Comparison of ENCODE assay signal across 8 mouse cellular contexts in the genomic region with DNA sequence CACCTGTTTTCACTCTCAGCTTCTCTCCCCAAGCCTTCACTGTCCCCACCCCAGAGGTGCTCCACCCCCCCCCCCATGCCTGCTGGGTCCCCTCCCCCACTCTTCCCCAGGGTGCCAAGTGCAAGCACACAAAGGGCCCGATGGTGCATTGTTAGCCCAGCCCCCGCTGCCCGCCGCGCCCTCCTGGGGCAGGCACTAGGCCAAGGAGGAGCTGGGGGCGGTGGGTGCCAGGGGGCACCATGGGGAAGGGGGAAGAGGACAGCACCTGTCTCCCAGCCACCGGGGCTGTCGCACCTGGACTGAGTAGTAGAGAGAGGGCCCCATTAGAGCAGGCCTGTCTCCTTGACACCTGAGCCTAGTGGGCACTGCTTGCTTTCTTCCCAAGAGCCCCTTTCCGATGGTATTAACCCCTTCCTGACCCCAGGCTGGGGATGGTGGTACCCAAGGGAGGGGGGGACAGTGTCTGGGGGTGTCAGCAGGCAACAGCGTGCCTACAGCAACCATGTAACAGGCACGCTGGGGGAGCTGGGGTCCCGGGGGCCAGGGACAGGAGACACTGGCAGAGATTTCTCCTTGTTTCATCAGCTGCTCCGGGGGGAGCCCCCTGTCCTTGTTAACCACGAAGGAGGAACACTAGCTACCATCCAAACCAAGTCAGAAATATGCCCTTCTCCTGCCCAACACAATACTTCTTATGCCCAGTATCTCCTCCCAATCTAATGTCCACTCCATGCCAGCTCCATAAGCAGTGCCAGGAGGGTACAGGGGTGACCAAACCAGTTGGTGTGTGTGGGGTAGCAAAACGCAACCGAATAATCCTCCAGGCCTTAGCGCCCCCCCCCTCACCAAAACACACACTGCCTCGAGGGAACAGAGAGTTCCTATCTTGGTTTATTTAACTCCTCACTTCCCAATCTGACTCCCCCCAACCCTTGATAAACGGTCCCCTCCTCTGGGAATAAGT. TPM values are rescaled to one million over a fixed set of nuclear protein-coding genes. Genes with fewer than 3 reads are reported as not detected.
DNase-seq lines count a peak whose midpoint lies in the region; ATAC-seq and TF ChIP-seq lines count a peak whose summit lies in the region.

No protein-coding gene starts in this region.

- TF ChIP-seq POLR2A in olfactory bulb, adult 2 months (IDR thresholded peaks at IDR 0.05; ENCODE audit: insufficient read depth, low read depth, low read length), result no peak

- H3K9me3 ChIP-seq in neural tube, embryonic 11.5 days (ENCODE audit: control insufficient read depth, low read length), result no peaks in the 10 kb centered on the region
- no peaks in the 10 kb centered on the region for H3K9me3 ChIP-seq in heart, embryonic 13.5 days
- H3K9me3 ChIP-seq in limb, embryonic 12.5 days, result no peaks in the 10 kb centered on the region

- ATAC-seq in neural tube, embryonic 11.5 days (ENCODE audit: insufficient read depth, low FRiP score, low TSS enrichment), result no peak
- no peak for ATAC-seq in heart, embryonic 13.5 days (ENCODE audit: extremely low read depth, insufficient number of reproducible peaks, low FRiP score, low TSS enrichment)
- ATAC-seq in limb, embryonic 12.5 days (ENCODE audit: insufficient number of reproducible peaks, insufficient read depth, low FRiP score, low TSS enrichment, low read depth), result no peak
- ATAC-seq in inflammation-experienced regulatory T-cells, adult 6 months, result no peak

- H3K4me1 ChIP-seq in neural tube, embryonic 11.5 days (ENCODE audit: control insufficient read depth, insufficient read depth, low read length), result peaks cover 31% of the 10 kb centered on the region
- H3K4me1 ChIP-seq in heart, embryonic 13.5 days, result peaks cover 56% of the 10 kb centered on the region
- H3K4me1 ChIP-seq in limb, embryonic 12.5 days (replicated peaks), result peaks cover 64% of the 10 kb centered on the region
- H3K4me1 ChIP-seq in olfactory bulb, adult 2 months (ENCODE audit: control insufficient read depth, insufficient read depth, low read length), result peaks cover 52% of the 10 kb centered on the region

- H3K36me3 ChIP-seq in neural tube, embryonic 11.5 days (ENCODE audit: control insufficient read depth, insufficient read depth, low read length), result no peaks in the 10 kb centered on the region
- no peaks in the 10 kb centered on the region for H3K36me3 ChIP-seq in heart, embryonic 13.5 days
- H3K36me3 ChIP-seq in limb, embryonic 12.5 days, result no peaks in the 10 kb centered on the region

- WGBS in neural tube, embryonic 11.5 days, result 13% methylated on average over 19 of the region's 19 CpGs
- WGBS in heart, embryonic 13.5 days, result 14% methylated on average over 19 of the region's 19 CpGs
- 13% methylated on average over 19 of the region's 19 CpGs for WGBS in limb, embryonic 12.5 days
- 15% methylated on average over 19 of the region's 19 CpGs for WGBS in olfactory bulb, adult 2 months

- H3K4me2 ChIP-seq in neural tube, embryonic 11.5 days (ENCODE audit: low read depth), result peak overlapping the region; percentile 99
- peak overlapping the region; percentile 97 for H3K4me2 ChIP-seq in heart, embryonic 13.5 days
- H3K4me2 ChIP-seq in limb, embryonic 12.5 days, result peak overlapping the region; percentile 100

- TF ChIP-seq CTCF in olfactory bulb, adult 2 months (IDR thresholded peaks at IDR 0.05; ENCODE audit: insufficient read depth, low read depth, low read length), result no peak

- no peak for DNase-seq in neural tube, embryonic 11.5 days (ENCODE audit: low spot score)
- DNase-seq in neural tube, embryonic 10.5 days (ENCODE audit: extremely low spot score, low spot score), result no peak
- peak; percentile 32 to 53 for DNase-seq in cerebellum, adult 18-20 months
- no peak for DNase-seq in ovary, postnatal 10 days (ENCODE audit: low spot score)

- peak overlapping the region; percentile 48 for H3K4me3 ChIP-seq in neural tube, embryonic 11.5 days (ENCODE audit: low read depth, low read length)
- H3K4me3 ChIP-seq in heart, embryonic 13.5 days, result peak overlapping the region; percentile 76
- H3K4me3 ChIP-seq in limb, embryonic 12.5 days (replicated peaks), result peak overlapping the region; percentile 53
- H3K4me3 ChIP-seq in olfactory bulb, adult 2 months (ENCODE audit: insufficient read depth, low read depth, low read length), result peak overlapping the region; percentile 50

- peaks cover 13% of the 10 kb centered on the region for H3K27me3 ChIP-seq in neural tube, embryonic 11.5 days (ENCODE audit: control insufficient read depth, insufficient read depth, low read length)
- no peaks in the 10 kb centered on the region for H3K27me3 ChIP-seq in heart, embryonic 13.5 days (replicated peaks)
- peaks cover 26% of the 10 kb centered on the region for H3K27me3 ChIP-seq in limb, embryonic 12.5 days

- H3K27ac ChIP-seq in neural tube, embryonic 11.5 days (ENCODE audit: low read depth, low read length), result no peak overlapping the region
- peak overlapping the region; percentile 77 for H3K27ac ChIP-seq in heart, embryonic 13.5 days (replicated peaks)
- no peak overlapping the region for H3K27ac ChIP-seq in limb, embryonic 12.5 days
- H3K27ac ChIP-seq in olfactory bulb, adult 2 months (ENCODE audit: insufficient read depth, low read depth, low read length), result no peak overlapping the region; the same call in 1 of the 2 replicates

- H3K9ac ChIP-seq in neural tube, embryonic 11.5 days (ENCODE audit: low read length), result peak overlapping the region; percentile 56
- peak overlapping the region; percentile 92 for H3K9ac ChIP-seq in heart, embryonic 13.5 days
- peak overlapping the region; percentile 54; the same call in 1 of the 2 replicates for H3K9ac ChIP-seq in limb, embryonic 12.5 days (replicated peaks)

RNA-seq across cellular contexts. Expression of gene Zbtb7b, which starts 3.6 kb away (rescaled TPM):
- 0.25 and 0.54 TPM in 2 replicates for polyA plus RNA-seq in neural tube, embryonic 11.5 days (2014; fragmentation: Nextera tagmentation; extraction: Ambion mirVana)
- 1.9 and 2.1 TPM in 2 replicates for polyA plus RNA-seq in heart, embryonic 13.5 days (2015; fragmentation: Nextera tagmentation; extraction: Ambion mirVana)
- 0.79 and 1.2 TPM in 2 replicates for polyA plus RNA-seq in limb, embryonic 12.5 days (2016; fragmentation: Nextera tagmentation; extraction: Ambion mirVana)
- polyA plus RNA-seq in olfactory bulb, adult 2 months (2012; ENCODE audit: insufficient read depth, insufficient read length, low replicate concordance, missing spikeins), result not detected in 2 replicates
- polyA plus RNA-seq in inflammation-experienced regulatory T-cells, adult 6 months (2017; shearing (Covaris generic)), result 10 to 100 TPM; 11.1 to 16.2 (median 11.4) TPM

RNA-seq across cellular contexts. Expression of gene Lenep, which starts 11.6 kb away (rescaled TPM):
- polyA plus RNA-seq in neural tube, embryonic 11.5 days (2014; fragmentation: Nextera tagmentation; extraction: Ambion mirVana), result 0.13 and 0.73 TPM in 2 replicates
- polyA plus RNA-seq in heart, embryonic 13.5 days (2015; fragmentation: Nextera tagmentation; extraction: Ambion mirVana), result 0.75 TPM in 1 of 2 replicates, not detected in the other
- 1.0 TPM in 1 of 2 replicates, not detected in the other for polyA plus RNA-seq in limb, embryonic 12.5 days (2016; fragmentation: Nextera tagmentation; extraction: Ambion mirVana)
- not detected in 2 replicates for polyA plus RNA-seq in olfactory bulb, adult 2 months (2012; ENCODE audit: insufficient read depth, insufficient read length, low replicate concordance, missing spikeins)
- polyA plus RNA-seq in inflammation-experienced regulatory T-cells, adult 6 months (2017; shearing (Covaris generic)), result under 1 TPM in 1 of 3 experiments, not detected in 2; 0.38 TPM

RNA-seq across cellular contexts. Expression of gene Flad1, which starts 20.7 kb away (rescaled TPM):
- polyA plus RNA-seq in neural tube, embryonic 11.5 days (2014; fragmentation: Nextera tagmentation; extraction: Ambion mirVana), result 29.4 and 30.9 TPM in 2 replicates
- polyA plus RNA-seq in heart, embryonic 13.5 days (2015; fragmentation: Nextera tagmentation; extraction: Ambion mirVana), result 30.3 and 32.0 TPM in 2 replicates
- 25.0 and 26.4 TPM in 2 replicates for polyA plus RNA-seq in limb, embryonic 12.5 days (2016; fragmentation: Nextera tagmentation; extraction: Ambion mirVana)
- polyA plus RNA-seq in olfactory bulb, adult 2 months (2012; ENCODE audit: insufficient read depth, insufficient read length, low replicate concordance, missing spikeins), result not detected in 2 replicates
- 10 to 100 TPM; 43.1 to 63.7 (median 57.5) TPM for polyA plus RNA-seq in inflammation-experienced regulatory T-cells, adult 6 months (2017; shearing (Covaris generic))

RNA-seq across cellular contexts. Expression of gene Dcst1, which starts 25.9 kb away (rescaled TPM):
- 0.31 and 0.41 TPM in 2 replicates for polyA plus RNA-seq in neural tube, embryonic 11.5 days (2014; fragmentation: Nextera tagmentation; extraction: Ambion mirVana)
- 0.09 and 0.10 TPM in 2 replicates for polyA plus RNA-seq in heart, embryonic 13.5 days (2015; fragmentation: Nextera tagmentation; extraction: Ambion mirVana)
- polyA plus RNA-seq in limb, embryonic 12.5 days (2016; fragmentation: Nextera tagmentation; extraction: Ambion mirVana), result 0.26 and 0.40 TPM in 2 replicates
- not detected in 2 replicates for polyA plus RNA-seq in olfactory bulb, adult 2 months (2012; ENCODE audit: insufficient read depth, insufficient read length, low replicate concordance, missing spikeins)
- under 1 TPM; 0.40 to 0.88 (median 0.71) TPM for polyA plus RNA-seq in inflammation-experienced regulatory T-cells, adult 6 months (2017; shearing (Covaris generic))

RNA-seq across cellular contexts. Expression of gene Cks1b, which starts 27.2 kb away (rescaled TPM):
- 432 and 463 TPM in 2 replicates for polyA plus RNA-seq in neural tube, embryonic 11.5 days (2014; fragmentation: Nextera tagmentation; extraction: Ambion mirVana)
- 339 and 400 TPM in 2 replicates for polyA plus RNA-seq in heart, embryonic 13.5 days (2015; fragmentation: Nextera tagmentation; extraction: Ambion mirVana)
- polyA plus RNA-seq in limb, embryonic 12.5 days (2016; fragmentation: Nextera tagmentation; extraction: Ambion mirVana), result 585 and 619 TPM in 2 replicates
- polyA plus RNA-seq in olfactory bulb, adult 2 months (2012; ENCODE audit: insufficient read depth, insufficient read length, low replicate concordance, missing spikeins), result not detected in 2 replicates
- 100 to 1,000 TPM in 1 of 3 experiments, 10 to 100 TPM in 2; 23.3 to 176 (median 34.8) TPM for polyA plus RNA-seq in inflammation-experienced regulatory T-cells, adult 6 months (2017; shearing (Covaris generic))

Comparison
In these comparisons a context has a peak if more than half of its experiments do, and no peak if none do; other contexts are left out.
1. DNase-seq: peak in cerebellum, adult 18-20 months (2 of 2); none in neural tube, embryonic 11.5 days (single experiment), neural tube, embryonic 10.5 days (single experiment) and ovary, postnatal 10 days (single experiment).
2. RNA of gene Flad1, which starts 20.7 kb away (polyA plus RNA-seq): 43.1 to 63.7 TPM in inflammation-experienced regulatory T-cells, adult 6 months, 30.3 to 32.0 TPM in heart, embryonic 13.5 days, 29.4 to 30.9 TPM in neural tube, embryonic 11.5 days and 25.0 to 26.4 TPM in limb, embryonic 12.5 days; not detected in olfactory bulb, adult 2 months; every median in the first group is over 10 times any median in the second.
3. Peak in every context shown above with its lines, with median percentiles within 50 percentile points of each other: H3K4me2 ChIP-seq, H3K4me3 ChIP-seq and H3K9ac ChIP-seq.